Mouse (Mus musculus) inflammation-experienced regulatory T-cells, adult 6 months (primary cell): ENCODE results near the gene Ints7. TPM values are rescaled to one million over a fixed set of nuclear protein-coding genes. Genes with fewer than 3 reads are reported as not detected.
A peak's percentile ranks its signal among the peaks of the same experiment; 100 is the strongest.

ENCODE experiments used
- ATAC-seq: one replicate; pipeline ENCODE4 v1.8.0; 2017
- polyA plus RNA-seq, 3 experiments: library from polyadenylated mRNA; unstranded; fragments of 100-300 nt; shearing (Covaris generic); gene quantifications; one replicate each; pipeline ENCODE4 v1.2.1; 2017

Ints7 gene
- polyA plus RNA-seq, 3 experiments from 2014 or later, result 36.3 to 43.1 (median 40.9) TPM

- no peak for ATAC-seq
These were observed 10.3 kb downstream of the Ints7 start for GRCm38 (mm10) chr1:191585704-191586103.

GRCm38 (mm10) chr1:191587062-191587461 is 11.6 kb downstream of the Ints7 start:
- ATAC-seq, result no peak

DNA sequence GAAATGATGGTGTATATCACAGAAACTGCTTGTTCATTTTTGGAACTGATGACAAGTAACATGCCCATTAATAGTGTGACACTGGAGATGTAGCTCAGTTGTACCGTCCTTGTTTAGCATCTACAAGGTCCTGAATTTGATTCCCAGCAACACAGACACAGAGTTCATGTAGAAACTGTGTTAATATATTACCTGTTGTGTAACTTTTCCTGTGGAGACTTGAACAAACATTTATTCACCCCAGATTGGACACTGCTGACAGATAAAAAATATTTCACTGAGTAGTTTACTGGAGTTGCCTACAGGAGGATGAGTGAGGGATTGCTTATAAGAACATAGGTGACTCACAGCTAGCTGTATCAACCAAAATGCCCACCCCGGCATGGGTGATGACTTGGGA is 13.3 kb downstream of the Ints7 start:
- no peak for ATAC-seq

GRCm38 (mm10) chr1:191592016-191592720 is 16.7 kb downstream of the Ints7 start:
- ATAC-seq, result no peak

GRCm38 (mm10) chr1:191596076-191596475 is 20.6 kb downstream of the Ints7 start:
- no peak for ATAC-seq

GRCm38 (mm10) chr1:191599210-191599609 is 23.8 kb downstream of the Ints7 start:
- ATAC-seq, result peak; percentile 99

GRCm38 (mm10) chr1:191604690-191605089 is 29.3 kb downstream of the Ints7 start:
- no peak for ATAC-seq

DNA sequence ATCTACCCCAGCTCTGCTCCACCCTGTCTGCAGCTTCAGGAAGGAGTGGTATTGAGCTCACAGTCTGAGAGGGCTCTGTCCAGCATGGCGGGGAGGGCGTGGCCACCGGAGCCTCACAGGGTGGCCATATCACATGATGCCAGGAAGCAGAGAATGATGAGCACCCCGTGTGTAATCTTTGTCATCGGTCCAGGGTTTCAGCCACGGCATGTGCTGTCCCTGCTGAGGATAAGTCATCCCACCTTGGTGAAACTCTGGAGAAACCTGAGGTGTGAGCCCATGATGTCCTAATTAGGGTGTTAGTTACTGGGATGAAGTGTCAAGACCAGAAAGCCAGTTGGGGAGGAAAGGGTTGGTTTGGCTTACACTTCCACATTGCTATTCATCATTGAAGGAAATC is 33.6 kb downstream of the Ints7 start:
- no peak for ATAC-seq

DNA sequence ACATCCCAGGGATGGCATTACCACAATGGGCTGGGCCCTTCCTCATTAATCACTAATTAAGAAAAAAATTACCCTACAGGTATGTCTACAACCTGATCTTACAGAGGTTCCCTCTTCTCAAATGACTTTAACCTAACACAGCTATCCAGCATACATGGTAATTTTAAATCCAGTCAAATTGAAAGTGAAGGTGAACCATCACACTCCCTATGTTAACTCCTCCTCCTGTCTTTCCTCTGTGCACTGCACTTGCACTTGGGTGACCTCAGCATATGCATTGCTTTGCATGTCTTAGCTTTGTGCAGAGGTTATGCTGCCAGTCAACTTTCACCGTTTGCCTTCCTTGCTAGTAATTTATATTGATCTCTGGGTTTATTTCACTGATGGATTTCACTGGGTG is 34.1 kb downstream of the Ints7 start:
- peak; percentile 95 for ATAC-seq

- ATAC-seq, result no peak
These were observed 34.9 kb downstream of the Ints7 start for GRCm38 (mm10) chr1:191610357-191610756.

- ATAC-seq, result no peak
These were observed 36.2 kb downstream of the Ints7 start for GRCm38 (mm10) chr1:191611686-191612085.

GRCm38 (mm10) chr1:191612877-191613276 is 37.4 kb downstream of the Ints7 start:
- no peak for ATAC-seq

GRCm38 (mm10) chr1:191616245-191616644 is 40.8 kb downstream of the Ints7 start:
- no peak for ATAC-seq

DNA sequence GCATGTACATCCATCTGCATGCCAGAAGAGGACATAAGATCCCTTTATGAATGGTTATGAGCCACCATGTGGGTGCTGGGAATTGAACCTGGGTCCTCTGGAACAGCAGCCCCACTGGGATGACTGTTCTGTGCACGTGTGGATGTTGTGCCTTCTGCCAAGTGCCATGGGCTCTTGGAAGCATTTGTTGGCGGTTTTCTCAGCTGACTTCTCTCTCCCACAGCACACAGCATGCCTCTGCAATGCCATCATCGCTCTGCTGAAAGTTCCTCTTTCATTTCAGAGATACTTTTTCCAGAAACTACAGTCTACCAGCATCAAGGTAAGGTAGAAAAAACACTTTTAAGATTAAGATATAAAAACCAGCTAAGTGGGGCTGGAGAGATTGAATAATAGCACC is 42.2 kb downstream of the Ints7 start:
- ATAC-seq, result no peak

DNA sequence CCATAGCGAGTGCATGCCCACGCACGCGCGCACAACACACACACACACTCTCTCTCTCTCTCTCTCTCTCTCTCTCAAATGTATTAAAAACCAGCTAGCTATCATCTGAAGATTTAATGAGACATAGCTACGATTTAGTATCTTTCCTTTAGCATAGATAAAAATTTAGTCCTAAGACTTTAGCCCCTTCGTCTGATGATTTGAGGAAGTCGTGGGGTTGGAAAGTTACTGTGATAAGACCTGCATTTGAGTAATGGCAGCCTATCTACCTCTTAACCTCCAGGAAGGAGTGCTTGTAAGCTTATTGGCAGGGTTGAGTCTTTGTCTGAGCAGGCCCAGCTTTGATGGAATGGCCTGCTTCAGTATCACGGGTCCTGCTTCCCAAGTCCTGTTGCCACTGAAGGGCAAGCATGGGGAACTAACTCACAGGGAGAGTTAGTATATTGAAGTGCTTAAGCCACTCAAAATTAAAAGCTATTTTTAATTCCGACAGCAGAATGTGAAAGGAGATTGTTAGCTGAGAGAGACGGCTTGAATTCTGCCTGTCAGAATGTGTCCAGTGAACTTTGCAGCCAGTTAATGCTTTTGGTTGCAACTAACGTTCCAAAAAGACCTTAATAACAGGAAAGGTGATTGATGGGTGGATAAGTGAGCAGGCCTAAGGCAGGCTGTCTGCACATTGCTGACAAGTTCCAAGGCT is 42.8 kb downstream of the Ints7 start:
- ATAC-seq, result no peak

- no peak for ATAC-seq
These were observed 45.7 kb downstream of the Ints7 start for GRCm38 (mm10) chr1:191621096-191621495.

DNA sequence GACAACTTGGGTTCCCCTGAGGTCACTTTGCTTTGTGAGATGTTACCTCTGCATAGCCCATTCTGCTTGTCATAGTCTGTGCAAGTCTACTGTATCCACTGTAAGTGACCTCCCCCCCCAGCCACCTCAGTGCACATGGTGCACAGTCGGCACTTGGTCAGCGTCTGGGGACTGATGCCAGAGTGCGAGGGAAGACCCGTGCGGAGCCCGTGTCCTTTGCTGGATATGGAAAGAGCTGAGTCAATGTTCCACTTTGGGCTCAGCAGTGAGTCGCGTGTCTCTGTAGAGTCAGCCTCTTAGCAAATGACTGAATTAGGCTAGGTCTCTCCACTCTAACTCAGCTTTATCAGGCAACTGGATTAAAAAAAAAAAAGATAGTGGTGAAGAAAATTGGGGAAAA is 47.4 kb downstream of the Ints7 start:
- no peak for ATAC-seq

- no peak for ATAC-seq
These were observed 49.1 kb downstream of the Ints7 start for GRCm38 (mm10) chr1:191624492-191624891.

- no peak for ATAC-seq
These were observed 49.6 kb downstream of the Ints7 start for GRCm38 (mm10) chr1:191625026-191625425.

- ATAC-seq, result no peak
These were observed 50.2 kb downstream of the Ints7 start for GRCm38 (mm10) chr1:191625620-191626019.

DNA sequence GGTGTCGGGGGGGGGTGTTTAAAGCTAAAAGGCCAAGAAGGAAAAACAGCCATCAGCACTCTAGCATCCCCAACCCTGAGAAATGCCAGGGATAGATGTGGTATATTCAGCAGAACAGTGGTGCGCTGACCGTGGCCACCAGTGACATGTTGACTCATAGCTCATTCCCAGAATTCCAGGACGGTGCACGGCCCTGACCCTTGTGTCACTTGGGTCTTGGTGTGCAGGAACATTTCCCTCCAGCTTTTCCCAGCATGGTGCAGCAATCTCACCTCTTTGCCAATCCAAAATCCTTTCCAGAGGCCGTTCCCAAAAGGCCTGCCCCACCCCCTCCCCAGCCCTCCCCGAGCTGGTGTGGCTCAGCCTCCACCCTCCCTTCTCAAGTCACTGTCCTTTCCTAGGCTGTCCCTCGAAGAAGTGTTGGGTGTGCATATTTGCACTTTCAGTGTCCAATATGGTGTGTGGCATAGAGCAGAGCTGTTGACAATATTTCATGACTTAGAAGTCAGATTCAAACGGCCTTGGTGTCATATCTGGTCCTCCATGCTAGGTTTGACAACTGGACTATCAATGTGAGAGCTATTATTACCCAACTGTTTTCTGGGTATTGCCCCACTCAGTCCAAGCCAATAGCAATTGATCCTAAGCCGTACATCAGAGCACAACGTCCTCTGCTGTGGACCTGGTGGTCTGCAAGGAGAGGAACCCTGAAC is 53.2 kb downstream of the Ints7 start:
- no peak for ATAC-seq

- ATAC-seq, result no peak
These were observed 53.8 kb downstream of the Ints7 start for GRCm38 (mm10) chr1:191629170-191629636.

GRCm38 (mm10) chr1:191632511-191633095 is 57.2 kb downstream of the Ints7 start:
- no peak for ATAC-seq
